Mouse (Mus musculus): ENCODE results near the gene Bcl2a1d.

DNA sequence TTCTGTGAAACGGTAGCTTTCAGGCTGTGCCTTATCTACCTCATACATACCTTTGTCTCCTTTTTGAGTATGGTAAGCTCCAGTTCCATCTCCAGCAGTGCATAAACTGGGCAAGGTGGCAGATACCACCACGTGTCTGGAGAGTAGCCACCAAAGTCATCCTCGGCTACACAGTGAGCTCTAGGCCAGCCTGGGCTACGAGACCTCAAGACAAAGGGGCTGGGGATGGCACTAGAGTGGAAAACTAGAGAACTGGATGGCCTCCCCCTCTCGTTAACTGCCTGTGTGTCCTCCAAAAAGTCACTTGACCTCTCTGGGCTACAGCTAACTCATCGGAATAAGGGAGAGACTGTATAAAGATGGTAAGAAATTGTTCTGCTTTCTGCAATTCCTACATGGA, 22.4 kb downstream of the Bcl2a1d start:
- no peak for TF ChIP-seq CTCF (IDR thresholded peaks at IDR 0.05; ENCODE audit: insufficient read depth, low read depth, low read length)
- TF ChIP-seq POLR2A (IDR thresholded peaks at IDR 0.05; ENCODE audit: insufficient read depth, low read depth, low read length): no peak
